Mouse (Mus musculus): ENCODE measurements around the gene Dbn1. TPM values are rescaled to one million over a fixed set of nuclear protein-coding genes. Genes with fewer than 3 reads are reported as not detected.

Dbn1 gene
- polyA plus RNA-seq, 1 experiment from 2014 or later: 120 TPM

DNA sequence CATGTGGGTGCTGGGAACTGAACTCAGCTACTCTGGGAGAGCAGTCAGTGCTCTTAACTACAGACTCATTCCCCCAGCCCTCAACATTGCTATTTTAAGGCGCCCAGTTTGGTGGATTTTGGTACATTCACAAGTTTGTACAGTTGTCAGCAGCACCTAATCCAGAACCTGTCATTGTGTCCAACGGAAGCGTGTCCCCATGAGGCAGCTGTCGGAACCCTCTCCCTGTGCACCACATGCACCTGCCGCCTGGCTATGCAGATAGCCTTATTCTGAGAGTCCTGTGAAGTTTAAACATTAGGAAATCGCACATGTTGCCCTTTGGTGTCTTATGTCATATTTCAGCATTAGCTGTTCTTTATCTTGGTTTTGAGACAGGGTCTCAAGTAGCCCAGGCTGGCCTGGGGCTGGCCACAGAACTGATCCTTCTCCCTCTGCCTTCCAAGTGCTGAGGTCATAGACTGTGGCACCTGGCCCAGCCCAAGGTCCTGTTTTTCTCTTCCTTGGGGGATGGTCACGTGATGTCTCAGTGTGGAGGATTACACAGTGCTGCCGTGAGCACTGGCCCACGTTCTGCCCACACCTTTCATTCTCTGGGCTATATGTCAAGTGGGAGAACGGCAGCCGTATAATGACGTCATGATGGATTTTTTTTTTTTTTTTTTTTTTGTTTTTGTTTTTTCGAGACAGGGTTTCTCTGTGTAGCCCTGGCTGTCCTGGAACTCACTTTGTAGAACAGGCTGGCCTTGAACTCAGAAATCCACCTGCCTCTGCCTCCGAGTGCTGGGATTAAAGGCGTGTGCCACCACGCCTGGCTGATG, 38.0 kb upstream of the Dbn1 start:
- Histone ChIP-seq H3K27ac (ENCODE audit: low read length) (no peak overlapping the region), H3K4me1 (ENCODE audit: control insufficient read depth, insufficient read depth, low read length) (no peaks in the 10 kb centered on the region), H3K9me3 (ENCODE audit: control insufficient read depth, low read depth, low read length) (no peaks in the 10 kb centered on the region), H3K9ac (replicated peaks; ENCODE audit: low read depth, low read length) (no peak overlapping the region), H3K27me3 (ENCODE audit: control insufficient read depth, insufficient read depth, low read length) (no peaks in the 10 kb centered on the region), H3K36me3 (ENCODE audit: control insufficient read depth, insufficient read depth, low read length) (peaks cover 18% of the 10 kb centered on the region), H3K4me3 (ENCODE audit: low read depth, low read length) (no peak overlapping the region), H3K4me2 (replicated peaks; ENCODE audit: low read depth, low read length) (no peak overlapping the region)
- no peak for ATAC-seq (ENCODE audit: insufficient number of reproducible peaks, insufficient read depth, low FRiP score, low read depth)
- WGBS: 77% methylated on average over 15 of the region's 16 CpGs

DNA sequence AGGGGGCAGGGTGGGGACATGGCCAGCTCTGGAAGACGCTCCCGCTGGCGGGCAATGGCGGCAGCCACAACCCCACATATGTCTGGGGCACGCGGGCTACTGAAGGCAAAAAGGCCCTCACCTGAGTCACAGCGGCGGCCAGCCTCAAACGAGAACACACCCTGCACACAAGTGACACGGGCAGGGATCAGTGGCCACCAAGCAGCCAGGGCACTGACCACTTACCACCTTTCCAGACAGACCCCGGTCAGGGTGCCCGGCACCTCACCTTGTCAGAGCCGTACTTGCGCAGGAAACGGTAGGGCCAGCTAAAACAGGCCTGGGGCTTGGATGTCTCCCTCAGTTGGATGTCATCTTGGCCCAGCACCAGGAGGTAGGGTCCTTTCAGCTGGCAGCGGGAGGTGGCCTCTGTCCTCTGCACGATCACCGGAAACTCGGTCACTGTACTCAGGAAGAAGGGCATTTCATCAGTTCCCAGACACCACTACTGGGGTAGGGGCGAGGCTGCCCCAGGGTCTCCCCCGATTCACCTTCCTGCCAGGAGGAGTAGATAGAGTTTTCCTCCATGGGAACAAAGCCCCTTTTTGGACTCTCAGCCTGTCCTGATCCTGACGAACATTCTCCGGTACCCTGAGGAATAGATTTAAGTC, 36.2 kb upstream of the Dbn1 start:
- Histone ChIP-seq H3K27ac (ENCODE audit: low read length) (no peak overlapping the region), H3K4me2 (replicated peaks; ENCODE audit: low read depth, low read length) (no peak overlapping the region), H3K4me3 (ENCODE audit: low read depth, low read length) (no peak overlapping the region), H3K27me3 (ENCODE audit: control insufficient read depth, insufficient read depth, low read length) (no peaks in the 10 kb centered on the region), H3K9ac (replicated peaks; ENCODE audit: low read depth, low read length) (no peak overlapping the region), H3K36me3 (ENCODE audit: control insufficient read depth, insufficient read depth, low read length) (0 out of 2 replicates have a peak, but pooled peaks cover under 1% of the 10 kb centered on the region), H3K9me3 (ENCODE audit: control insufficient read depth, low read depth, low read length) (no peaks in the 10 kb centered on the region), H3K4me1 (ENCODE audit: control insufficient read depth, insufficient read depth, low read length) (no peaks in the 10 kb centered on the region)
- ATAC-seq (ENCODE audit: insufficient number of reproducible peaks, insufficient read depth, low FRiP score, low read depth): no peak
- WGBS: 88% methylated on average over 23 of the region's 23 CpGs

DNA sequence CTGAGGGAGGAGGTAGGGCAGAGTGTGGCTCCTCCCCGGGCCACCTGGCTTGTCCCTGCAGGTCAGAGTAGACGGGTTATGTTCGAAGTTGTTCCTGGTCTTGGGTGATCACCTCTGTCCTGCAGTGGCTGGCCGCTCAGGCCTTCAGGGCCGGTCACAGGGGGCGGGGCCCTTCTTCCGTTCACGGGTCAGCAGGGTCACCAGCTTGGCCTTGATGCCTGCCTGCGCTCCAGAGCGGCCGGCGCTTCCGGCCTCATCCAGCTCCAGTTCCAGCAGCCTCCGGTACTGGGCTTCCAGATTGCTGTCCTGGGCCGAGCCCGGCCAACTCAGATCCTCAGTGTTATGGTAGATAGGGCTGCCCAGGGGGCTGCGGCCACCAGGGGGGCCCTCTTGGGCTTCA, 35.4 kb upstream of the Dbn1 start:
- H3K4me2 ChIP-seq (replicated peaks; ENCODE audit: low read depth, low read length): no peak overlapping the region
- H3K27ac ChIP-seq (ENCODE audit: low read length): no peak overlapping the region
- H3K27me3 ChIP-seq (ENCODE audit: control insufficient read depth, insufficient read depth, low read length): no peaks in the 10 kb centered on the region
- H3K36me3 ChIP-seq (ENCODE audit: control insufficient read depth, insufficient read depth, low read length): no peaks in the 10 kb centered on the region
- H3K4me1 ChIP-seq (ENCODE audit: control insufficient read depth, insufficient read depth, low read length): no peaks in the 10 kb centered on the region
- H3K9me3 ChIP-seq (ENCODE audit: control insufficient read depth, low read depth, low read length): no peaks in the 10 kb centered on the region
- no peak overlapping the region for H3K4me3 ChIP-seq (ENCODE audit: low read depth, low read length)
- no peak for ATAC-seq (ENCODE audit: insufficient number of reproducible peaks, insufficient read depth, low FRiP score, low read depth)
- WGBS: 67% methylated on average over 17 of the region's 17 CpGs
- H3K9ac ChIP-seq (replicated peaks; ENCODE audit: low read depth, low read length): no peak overlapping the region

DNA sequence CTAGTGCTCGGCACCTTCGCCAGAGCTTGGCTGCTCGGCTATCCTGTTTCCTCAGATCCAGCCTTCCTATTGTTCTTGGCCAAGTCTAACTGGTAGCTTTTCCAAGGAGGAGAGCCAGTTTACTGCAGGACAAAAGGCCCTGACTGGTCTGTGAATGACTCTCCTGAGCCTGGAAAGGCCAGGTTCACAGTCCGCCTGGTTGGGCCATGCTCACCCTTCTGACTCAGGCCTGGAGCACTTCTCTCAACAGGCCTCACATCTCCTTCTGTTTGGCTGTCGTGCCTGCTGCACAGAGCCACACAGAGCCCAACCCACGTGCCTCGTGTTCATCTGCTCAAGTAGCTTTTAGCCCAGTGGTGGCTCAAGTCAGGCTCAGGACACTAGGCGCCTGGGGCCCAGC, 34.8 kb upstream of the Dbn1 start:
- no peak overlapping the region for H3K4me2 ChIP-seq (replicated peaks; ENCODE audit: low read depth, low read length)
- no peak overlapping the region for H3K4me3 ChIP-seq (ENCODE audit: low read depth, low read length)
- 63% methylated on average over 8 of the region's 8 CpGs for WGBS
- H3K27ac ChIP-seq (ENCODE audit: low read length): no peak overlapping the region
- no peaks in the 10 kb centered on the region for H3K9me3 ChIP-seq (ENCODE audit: control insufficient read depth, low read depth, low read length)
- ATAC-seq (ENCODE audit: insufficient number of reproducible peaks, insufficient read depth, low FRiP score, low read depth): no peak
- H3K27me3 ChIP-seq (ENCODE audit: control insufficient read depth, insufficient read depth, low read length): no peaks in the 10 kb centered on the region
- H3K9ac ChIP-seq (replicated peaks; ENCODE audit: low read depth, low read length): no peak overlapping the region
- no peaks in the 10 kb centered on the region for H3K36me3 ChIP-seq (ENCODE audit: control insufficient read depth, insufficient read depth, low read length)
- H3K4me1 ChIP-seq (ENCODE audit: control insufficient read depth, insufficient read depth, low read length): no peaks in the 10 kb centered on the region

DNA sequence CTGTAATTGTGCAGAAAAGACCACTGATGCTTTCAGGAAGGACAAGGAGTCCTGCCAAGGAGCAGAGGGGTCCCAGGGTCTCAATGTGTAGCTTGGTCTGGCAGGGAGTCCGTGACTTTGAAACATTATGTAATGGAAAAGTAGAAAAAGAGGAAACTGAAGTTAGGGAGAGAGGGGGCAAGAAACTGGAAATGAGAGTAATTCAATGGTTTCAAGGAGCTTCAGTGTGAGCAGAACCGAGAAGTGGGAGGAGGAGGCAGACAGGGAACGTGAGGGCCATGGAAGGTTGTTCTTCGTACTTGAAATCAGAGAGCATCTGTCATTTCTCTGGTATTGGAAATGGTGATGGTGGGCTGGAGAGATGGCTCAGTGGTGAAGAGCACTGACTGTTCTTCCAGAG, 31.7 kb upstream of the Dbn1 start:
- 73% methylated on average over 4 of the region's 4 CpGs for WGBS
- no peak for ATAC-seq (ENCODE audit: insufficient number of reproducible peaks, insufficient read depth, low FRiP score, low read depth)

DNA sequence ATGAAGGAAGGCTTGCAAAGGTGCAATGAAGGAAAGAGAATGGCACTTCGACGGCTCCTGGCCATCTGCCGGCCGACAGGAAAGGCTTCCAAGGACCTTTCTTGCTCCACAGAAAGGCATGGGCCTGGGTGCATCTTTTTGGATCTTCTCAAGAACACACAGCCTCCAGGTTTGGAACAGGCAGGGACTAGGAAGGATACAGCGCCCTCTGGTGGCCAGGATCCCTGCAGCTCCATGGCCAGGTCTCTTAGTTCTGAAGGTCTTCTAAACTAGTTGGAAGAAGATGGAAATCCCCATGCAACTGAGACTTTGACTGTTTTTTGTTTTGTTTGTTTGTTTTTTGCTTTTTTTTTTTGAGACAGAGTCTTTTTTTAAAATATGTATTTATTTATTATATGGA, 29.0 kb upstream of the Dbn1 start:
- no peaks in the 10 kb centered on the region for H3K27me3 ChIP-seq (ENCODE audit: control insufficient read depth, insufficient read depth, low read length)
- H3K36me3 ChIP-seq (ENCODE audit: control insufficient read depth, insufficient read depth, low read length): no peaks in the 10 kb centered on the region
- no peak overlapping the region for H3K4me3 ChIP-seq (ENCODE audit: low read depth, low read length)
- no peak overlapping the region for H3K9ac ChIP-seq (replicated peaks; ENCODE audit: low read depth, low read length)
- no peak overlapping the region for H3K4me2 ChIP-seq (replicated peaks; ENCODE audit: low read depth, low read length)
- no peaks in the 10 kb centered on the region for H3K9me3 ChIP-seq (ENCODE audit: control insufficient read depth, low read depth, low read length)
- no peak for ATAC-seq (ENCODE audit: insufficient number of reproducible peaks, insufficient read depth, low FRiP score, low read depth)
- 4% methylated on average over 5 of the region's 5 CpGs for WGBS
- no peak overlapping the region for H3K27ac ChIP-seq (ENCODE audit: low read length)
- peaks cover 6% of the 10 kb centered on the region for H3K4me1 ChIP-seq (ENCODE audit: control insufficient read depth, insufficient read depth, low read length)

More for the DNA sequence above, 31.7 kb upstream of the Dbn1 start:
- no peak overlapping the region for H3K4me3 ChIP-seq (ENCODE audit: low read depth, low read length)
- no peak overlapping the region for H3K4me2 ChIP-seq (replicated peaks; ENCODE audit: low read depth, low read length)
- H3K9ac ChIP-seq (replicated peaks; ENCODE audit: low read depth, low read length): no peak overlapping the region
- no peaks in the 10 kb centered on the region for H3K4me1 ChIP-seq (ENCODE audit: control insufficient read depth, insufficient read depth, low read length)
- no peaks in the 10 kb centered on the region for H3K9me3 ChIP-seq (ENCODE audit: control insufficient read depth, low read depth, low read length)
- no peak overlapping the region for H3K27ac ChIP-seq (ENCODE audit: low read length)
- no peaks in the 10 kb centered on the region for H3K27me3 ChIP-seq (ENCODE audit: control insufficient read depth, insufficient read depth, low read length)
- H3K36me3 ChIP-seq (ENCODE audit: control insufficient read depth, insufficient read depth, low read length): no peaks in the 10 kb centered on the region

DNA sequence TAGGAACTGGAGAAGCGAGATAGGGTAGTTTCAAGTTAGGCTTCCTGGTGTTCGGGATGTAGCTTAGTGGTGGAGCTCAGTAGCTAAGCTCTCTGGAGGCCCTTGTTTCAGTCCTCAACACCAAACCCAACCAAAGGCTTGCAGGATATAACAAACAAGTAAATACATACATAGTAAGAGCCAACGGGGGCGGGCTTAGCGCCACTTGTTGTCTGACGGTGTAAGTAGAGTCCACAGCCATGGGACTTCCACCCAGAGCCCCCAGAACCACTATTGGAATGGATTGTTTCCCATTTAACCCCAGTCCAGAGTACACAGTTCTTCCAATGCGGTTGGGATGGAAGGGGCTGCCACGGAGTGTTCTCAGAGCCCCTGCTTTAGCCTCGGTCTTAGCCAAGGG, 25.9 kb upstream of the Dbn1 start:
- 35% methylated on average over 9 of the region's 9 CpGs for WGBS
- Histone ChIP-seq H3K36me3 (ENCODE audit: control insufficient read depth, insufficient read depth, low read length) (peaks cover 13% of the 10 kb centered on the region), H3K4me2 (replicated peaks; ENCODE audit: low read depth, low read length) (peak overlapping the region; percentile 86), H3K4me3 (ENCODE audit: low read depth, low read length) (peak overlapping the region; percentile 91), H3K9me3 (ENCODE audit: control insufficient read depth, low read depth, low read length) (no peaks in the 10 kb centered on the region), H3K27me3 (ENCODE audit: control insufficient read depth, insufficient read depth, low read length) (no peaks in the 10 kb centered on the region), H3K9ac (replicated peaks; ENCODE audit: low read depth, low read length) (peak overlapping the region; percentile 84; the same call in 1 of the 2 replicates), H3K27ac (ENCODE audit: low read length) (no peak overlapping the region), H3K4me1 (ENCODE audit: control insufficient read depth, insufficient read depth, low read length) (peaks cover 29% of the 10 kb centered on the region)
- ATAC-seq (ENCODE audit: insufficient number of reproducible peaks, insufficient read depth, low FRiP score, low read depth): no peak

DNA sequence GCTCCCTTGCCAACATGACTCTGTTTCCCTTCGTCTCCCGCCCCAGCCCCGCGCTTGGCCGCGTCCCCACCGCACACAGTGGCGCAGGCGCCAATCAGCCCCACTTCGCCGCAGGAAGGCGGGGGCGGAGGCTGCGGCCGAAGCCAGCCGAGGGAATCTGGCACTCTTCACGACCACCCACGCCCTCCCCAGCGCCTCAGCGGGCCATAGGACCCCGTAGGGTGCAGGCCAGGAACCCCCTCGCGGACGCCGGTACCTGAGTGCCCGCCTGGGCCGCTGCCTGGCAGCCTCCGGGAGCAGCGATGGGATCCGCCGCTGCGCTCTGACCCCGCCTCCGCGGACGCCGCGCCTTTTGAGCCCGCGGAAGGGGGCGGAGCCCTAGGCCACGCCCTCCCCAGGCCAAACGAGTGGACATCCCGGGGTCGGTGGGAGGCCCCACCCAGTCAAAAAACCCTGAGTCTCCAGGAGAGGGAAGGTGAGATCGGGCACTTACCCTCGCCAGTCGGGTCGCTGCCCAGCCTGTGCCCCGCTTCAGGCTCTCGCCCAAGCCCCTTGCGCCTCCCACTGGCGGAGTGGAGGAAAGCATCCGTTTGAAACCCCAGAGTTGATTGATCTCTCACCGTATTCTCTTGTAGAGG, 25.3 kb upstream of the Dbn1 start, which contains the start of gene Pdlim7:
TSS of gene Pdlim7 (minus strand) at position 566 of the 638 bp plus-strand sequence.
- ATAC-seq (ENCODE audit: insufficient number of reproducible peaks, insufficient read depth, low FRiP score, low read depth): peak; percentile 59
- Histone ChIP-seq H3K27ac (ENCODE audit: low read length) (peak within 1 kb of the TSS; percentile 92), H3K4me1 (ENCODE audit: control insufficient read depth, insufficient read depth, low read length) (peaks cover 29% of the 10 kb centered on the region), H3K9ac (replicated peaks; ENCODE audit: low read depth, low read length) (peak within 1 kb of the TSS; percentile 84), H3K4me2 (replicated peaks; ENCODE audit: low read depth, low read length) (peak within 1 kb of the TSS; percentile 86), H3K9me3 (ENCODE audit: control insufficient read depth, low read depth, low read length) (no peaks in the 10 kb centered on the region), H3K27me3 (ENCODE audit: control insufficient read depth, insufficient read depth, low read length) (no peaks in the 10 kb centered on the region), H3K4me3 (ENCODE audit: low read depth, low read length) (peak within 1 kb of the TSS; percentile 91), H3K36me3 (ENCODE audit: control insufficient read depth, insufficient read depth, low read length) (peaks cover 19% of the 10 kb centered on the region)
- under 1% methylated on average over 55 of the region's 55 CpGs for WGBS
